Mouse (Mus musculus) embryonic facial prominence, embryonic 12.5 days (tissue): ENCODE measurements around the gene Nav2. TPM values are rescaled to one million over a fixed set of nuclear protein-coding genes. Genes with fewer than 3 reads are reported as not detected.

Experiments
- ATAC-seq: fragments of 200-750 bp; cut with Nextera tagmentation; 2 replicates; pipeline ENCODE4 v1.8.0; 2017; ENCODE audit not compliant: insufficient number of reproducible peaks, insufficient read depth, low FRiP score, low TSS enrichment
- H3K27ac ChIP-seq: fragments of 300-500 bp; sonication (generic); 2 replicates; pipeline ENCODE4 v1.5.1; 2016; ENCODE audit warnings: mild to moderate bottlenecking
- H3K27me3 ChIP-seq: fragments of 300-500 bp; sonication (generic); 2 replicates; pipeline ENCODE4 v1.6.1; 2016; ENCODE audit warnings: mild to moderate bottlenecking, moderate library complexity
- H3K36me3 ChIP-seq: fragments of 300-500 bp; sonication (generic); 2 replicates; pipeline ENCODE4 v1.6.1; 2016; ENCODE audit warnings: mild to moderate bottlenecking
- H3K4me1 ChIP-seq: fragments of 300-500 bp; sonication (generic); 2 replicates; pipeline ENCODE4 v1.6.1; 2016
- H3K4me2 ChIP-seq: fragments of 300-500 bp; sonication (generic); replicated peaks from 2 replicates; pipeline ENCODE4 v1.6.1; 2016; ENCODE audit warnings: mild to moderate bottlenecking, moderate library complexity
- H3K4me3 ChIP-seq: fragments of 300-500 bp; sonication (generic); 2 replicates; pipeline ENCODE4 v1.5.1; 2016; ENCODE audit warnings: mild to moderate bottlenecking
- H3K9ac ChIP-seq: fragments of 300-500 bp; sonication (generic); 2 replicates; pipeline ENCODE4 v1.6.1; 2016; ENCODE audit warnings: mild to moderate bottlenecking, moderate library complexity
- H3K9me3 ChIP-seq: fragments of 300-500 bp; sonication (generic); 2 replicates; pipeline ENCODE4 v1.6.1; 2016; ENCODE audit warnings: mild to moderate bottlenecking, moderate library complexity
- WGBS: fragments of 180-500 bp; shearing (Covaris S2); methylation state at CpG from one replicate; pipeline ENCODE4 v1.1.7; 2016; 5-methylcytosine and 5-hydroxymethylcytosine counted together
- polyA plus RNA-seq: library from polyadenylated mRNA; unstranded; fragments of >200 nt; fragmentation: Nextera tagmentation; extraction: Ambion mirVana; gene quantifications from 2 replicates; pipeline ENCODE4 v1.2.1, GENCODE M21; 2016

The Nav2 gene
- polyA plus RNA-seq, 1 experiment from 2014 or later, result 14.2 TPM

GRCm38 (mm10) chr7:49088198-49088912 lies 179.8 kb downstream of the Nav2 start:
- no peaks in the 10 kb centered on the region for H3K9me3 ChIP-seq
- H3K36me3 ChIP-seq, result no peaks in the 10 kb centered on the region
- H3K27ac ChIP-seq, result no peak overlapping the region
- no peak overlapping the region for H3K9ac ChIP-seq
- no peak overlapping the region for H3K4me3 ChIP-seq
- WGBS, result 66% methylated on average over 15 of the region's 15 CpGs
- H3K4me1 ChIP-seq, result peaks cover 4% of the 10 kb centered on the region; the same call in 1 of the 2 replicates
- 0 out of 2 replicates have a peak, but pooled peaks cover 2% of the 10 kb centered on the region for H3K27me3 ChIP-seq
- ATAC-seq, result no peak
- H3K4me2 ChIP-seq, result no peak overlapping the region

DNA sequence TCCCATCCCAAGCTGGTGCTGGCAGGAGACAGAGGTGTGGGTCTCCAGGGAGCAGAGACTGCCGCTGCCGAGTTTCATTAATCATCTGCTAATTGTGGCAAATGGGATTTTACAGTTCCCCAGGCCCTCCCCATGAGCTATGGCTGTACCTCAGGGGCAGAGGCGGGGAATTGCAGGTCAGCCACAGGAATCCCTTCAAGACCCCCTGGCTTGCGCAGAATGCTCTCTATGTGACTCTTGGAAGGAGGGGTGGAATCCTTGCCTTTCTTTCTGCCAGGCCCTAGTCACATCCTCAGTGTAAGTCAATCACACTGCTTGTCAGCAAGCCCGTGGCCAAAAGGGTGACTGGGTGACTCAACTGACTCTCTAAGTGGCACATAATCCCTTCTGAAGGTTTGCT lies 182.9 kb downstream of the Nav2 start:
- ATAC-seq, result no peak
- H3K27me3 ChIP-seq, result 0 out of 2 replicates have a peak, but pooled peaks cover 2% of the 10 kb centered on the region
- WGBS, result 48% methylated on average over 5 of the region's 5 CpGs

DNA sequence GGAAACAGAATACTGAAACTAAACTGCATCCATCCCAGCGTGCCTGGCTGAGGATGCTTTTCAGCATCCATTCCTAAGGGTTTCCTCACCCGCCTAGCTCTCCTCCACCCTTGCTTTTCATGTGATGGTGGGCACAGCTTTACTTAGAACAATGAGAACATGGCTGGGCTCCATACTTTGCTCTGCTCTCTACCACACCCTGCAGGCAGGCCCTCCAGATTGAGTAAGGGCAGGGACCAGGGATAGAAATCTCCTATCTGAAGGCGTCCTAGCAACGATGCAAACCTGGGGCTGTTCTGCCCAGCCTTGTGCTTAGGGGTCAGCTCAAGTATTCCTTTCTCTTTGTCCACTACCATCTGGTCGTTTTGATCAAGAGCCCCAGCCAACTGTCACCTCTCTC lies 183.4 kb downstream of the Nav2 start:
- H3K27ac ChIP-seq, result no peak overlapping the region
- H3K9ac ChIP-seq, result no peak overlapping the region
- no peaks in the 10 kb centered on the region for H3K9me3 ChIP-seq
- H3K4me3 ChIP-seq, result no peak overlapping the region
- 67% methylated on average over 5 of the region's 5 CpGs for WGBS
- H3K36me3 ChIP-seq, result no peaks in the 10 kb centered on the region
- no peak for ATAC-seq
- H3K4me2 ChIP-seq, result no peak overlapping the region
- no peaks in the 10 kb centered on the region for H3K4me1 ChIP-seq
- H3K27me3 ChIP-seq, result 0 out of 2 replicates have a peak, but pooled peaks cover 2% of the 10 kb centered on the region

More for the DNA sequence above, 182.9 kb downstream of the Nav2 start:
- H3K4me2 ChIP-seq, result no peak overlapping the region
- no peak overlapping the region for H3K4me3 ChIP-seq
- H3K9ac ChIP-seq, result no peak overlapping the region
- no peaks in the 10 kb centered on the region for H3K36me3 ChIP-seq
- no peak overlapping the region for H3K27ac ChIP-seq
- no peaks in the 10 kb centered on the region for H3K4me1 ChIP-seq
- no peaks in the 10 kb centered on the region for H3K9me3 ChIP-seq

DNA sequence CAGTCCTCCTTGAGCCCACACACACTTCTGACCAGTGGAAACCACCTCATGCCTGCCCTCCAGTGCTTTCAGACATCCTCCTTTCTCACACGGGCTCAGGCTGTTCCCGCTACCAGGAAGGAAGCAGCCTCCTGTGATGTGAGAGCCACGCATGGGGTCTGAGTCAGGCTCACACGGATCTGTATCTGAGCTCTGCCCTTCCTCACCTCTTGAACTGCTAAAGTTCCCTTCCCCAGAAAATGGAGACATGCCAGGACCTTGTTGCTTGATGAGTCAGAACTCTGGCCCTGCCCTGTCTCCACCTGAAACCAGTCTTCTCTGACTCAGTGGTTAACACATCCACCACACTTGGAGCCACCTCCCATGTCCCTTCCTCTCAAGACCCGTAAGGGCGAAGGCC lies 185.1 kb downstream of the Nav2 start:
- Histone ChIP-seq H3K36me3 (no peaks in the 10 kb centered on the region), H3K27ac (no peak overlapping the region), H3K4me3 (no peak overlapping the region), H3K9ac (no peak overlapping the region), H3K9me3 (no peaks in the 10 kb centered on the region), H3K4me2 (no peak overlapping the region), H3K27me3 (0 out of 2 replicates have a peak, but pooled peaks cover 2% of the 10 kb centered on the region), H3K4me1 (no peaks in the 10 kb centered on the region)
- no peak for ATAC-seq
- WGBS, result 73% methylated on average over 6 of the region's 6 CpGs

DNA sequence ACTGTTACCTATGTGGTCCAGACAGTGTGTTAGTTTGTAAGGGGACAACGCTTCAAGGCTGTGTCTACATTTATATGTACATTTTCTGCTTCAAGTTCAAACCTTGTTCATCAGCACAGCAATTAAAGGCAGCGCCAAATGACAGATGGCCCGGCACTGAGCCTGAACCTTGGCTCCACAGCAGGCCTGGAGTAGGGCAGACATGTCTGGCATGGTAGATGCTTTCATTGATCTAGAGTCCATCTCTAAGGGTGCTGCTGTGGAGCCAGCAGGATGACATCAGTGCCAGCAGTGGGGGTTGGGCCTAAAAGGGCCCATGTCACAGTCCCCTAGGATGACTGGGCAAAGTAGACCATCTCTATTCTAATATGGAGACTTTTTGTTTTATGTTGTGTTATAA lies 186.0 kb downstream of the Nav2 start:
- Histone ChIP-seq H3K4me3 (no peak overlapping the region), H3K36me3 (no peaks in the 10 kb centered on the region), H3K27me3 (0 out of 2 replicates have a peak, but pooled peaks cover 2% of the 10 kb centered on the region), H3K27ac (no peak overlapping the region), H3K9ac (no peak overlapping the region), H3K9me3 (no peaks in the 10 kb centered on the region), H3K4me2 (no peak overlapping the region), H3K4me1 (no peaks in the 10 kb centered on the region)
- no peak for ATAC-seq
- 90% methylated on average over 3 of the region's 3 CpGs for WGBS

GRCm38 (mm10) chr7:49101291-49101690 lies 192.8 kb downstream of the Nav2 start:
- H3K9me3 ChIP-seq, result no peaks in the 10 kb centered on the region
- no peaks in the 10 kb centered on the region for H3K4me1 ChIP-seq
- 71% methylated on average over 1 of the region's 1 CpGs for WGBS
- H3K4me3 ChIP-seq, result no peak overlapping the region
- H3K4me2 ChIP-seq, result no peak overlapping the region
- no peaks in the 10 kb centered on the region for H3K36me3 ChIP-seq
- no peak for ATAC-seq
- H3K9ac ChIP-seq, result no peak overlapping the region
- no peaks in the 10 kb centered on the region for H3K27me3 ChIP-seq
- no peak overlapping the region for H3K27ac ChIP-seq

DNA sequence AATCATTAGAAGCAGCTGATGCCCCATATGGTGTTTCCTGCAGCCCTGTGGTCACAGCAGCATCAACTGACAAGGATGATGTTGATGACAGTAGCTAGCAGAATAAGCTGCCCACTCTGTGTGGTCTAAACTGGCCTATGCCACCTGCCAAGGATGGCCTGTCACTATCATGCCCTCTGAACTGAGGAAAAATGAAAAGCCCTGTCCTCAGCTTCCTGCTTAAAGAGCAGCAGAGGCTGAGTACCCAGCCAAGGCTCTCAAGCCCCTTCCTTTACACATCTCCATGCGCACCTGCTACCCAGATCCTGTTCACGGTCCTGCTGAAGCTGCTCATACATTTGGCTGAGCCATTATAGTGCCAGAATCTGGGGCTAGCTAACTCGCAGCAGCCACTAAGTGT lies 193.7 kb downstream of the Nav2 start:
- no peak for ATAC-seq
- H3K9ac ChIP-seq, result no peak overlapping the region
- WGBS, result 78% methylated on average over 3 of the region's 3 CpGs
- H3K4me2 ChIP-seq, result no peak overlapping the region
- no peaks in the 10 kb centered on the region for H3K4me1 ChIP-seq
- peaks cover 3% of the 10 kb centered on the region; the same call in 1 of the 2 replicates for H3K27me3 ChIP-seq
- H3K4me3 ChIP-seq, result no peak overlapping the region
- H3K27ac ChIP-seq, result no peak overlapping the region
- H3K9me3 ChIP-seq, result no peaks in the 10 kb centered on the region
- no peaks in the 10 kb centered on the region for H3K36me3 ChIP-seq

DNA sequence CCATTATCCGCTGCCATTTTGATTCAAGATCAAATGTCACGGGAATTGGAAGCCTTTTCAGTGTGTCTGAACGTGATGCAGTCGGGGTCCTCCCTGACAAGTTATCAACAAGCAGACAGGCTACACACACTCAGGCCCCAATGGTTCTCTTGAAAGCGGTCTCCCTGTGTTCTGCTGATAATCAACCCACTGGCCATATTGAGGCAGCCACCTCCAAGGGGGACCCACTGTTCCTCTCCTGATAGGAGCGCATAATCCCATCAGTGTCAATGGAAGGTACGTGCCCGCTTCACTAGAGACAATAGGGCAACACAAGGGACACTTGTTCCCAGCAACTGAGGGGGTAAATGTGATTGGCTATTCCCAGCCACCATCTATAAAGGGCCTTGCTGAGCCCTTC lies 195.9 kb downstream of the Nav2 start:
- H3K4me1 ChIP-seq, result no peaks in the 10 kb centered on the region
- H3K9me3 ChIP-seq, result no peaks in the 10 kb centered on the region
- no peak overlapping the region for H3K4me2 ChIP-seq
- no peak overlapping the region for H3K9ac ChIP-seq
- H3K27ac ChIP-seq, result no peak overlapping the region
- no peaks in the 10 kb centered on the region for H3K36me3 ChIP-seq
- H3K27me3 ChIP-seq, result peaks cover 3% of the 10 kb centered on the region; the same call in 1 of the 2 replicates
- H3K4me3 ChIP-seq, result no peak overlapping the region
- no peak for ATAC-seq
- WGBS, result 54% methylated on average over 8 of the region's 8 CpGs

DNA sequence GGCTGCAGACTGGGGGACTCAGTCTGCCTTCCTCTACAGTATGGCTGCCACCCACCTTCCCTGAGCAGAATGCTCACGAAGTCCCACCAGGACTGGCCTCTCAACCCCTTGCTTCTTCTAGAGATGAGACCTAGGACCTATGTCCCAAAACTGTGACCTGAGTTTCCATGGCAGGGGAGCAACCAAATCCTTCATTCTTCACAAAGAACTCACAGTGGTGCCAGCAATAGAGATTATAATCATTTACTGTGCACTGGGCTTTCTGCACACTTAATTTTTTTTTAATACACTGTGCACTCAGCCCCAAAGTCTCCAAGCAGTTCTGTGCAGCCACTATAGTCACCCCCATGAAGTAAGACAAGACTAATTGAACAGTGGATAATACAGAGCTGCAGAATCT lies 196.3 kb downstream of the Nav2 start:
- no peak overlapping the region for H3K9ac ChIP-seq
- WGBS, result 63% methylated on average over 1 of the region's 1 CpGs
- H3K4me2 ChIP-seq, result no peak overlapping the region
- no peaks in the 10 kb centered on the region for H3K36me3 ChIP-seq
- H3K27me3 ChIP-seq, result peaks cover 3% of the 10 kb centered on the region; the same call in 1 of the 2 replicates
- H3K9me3 ChIP-seq, result no peaks in the 10 kb centered on the region
- no peak overlapping the region for H3K27ac ChIP-seq
- no peaks in the 10 kb centered on the region for H3K4me1 ChIP-seq
- no peak overlapping the region for H3K4me3 ChIP-seq
- ATAC-seq, result no peak

DNA sequence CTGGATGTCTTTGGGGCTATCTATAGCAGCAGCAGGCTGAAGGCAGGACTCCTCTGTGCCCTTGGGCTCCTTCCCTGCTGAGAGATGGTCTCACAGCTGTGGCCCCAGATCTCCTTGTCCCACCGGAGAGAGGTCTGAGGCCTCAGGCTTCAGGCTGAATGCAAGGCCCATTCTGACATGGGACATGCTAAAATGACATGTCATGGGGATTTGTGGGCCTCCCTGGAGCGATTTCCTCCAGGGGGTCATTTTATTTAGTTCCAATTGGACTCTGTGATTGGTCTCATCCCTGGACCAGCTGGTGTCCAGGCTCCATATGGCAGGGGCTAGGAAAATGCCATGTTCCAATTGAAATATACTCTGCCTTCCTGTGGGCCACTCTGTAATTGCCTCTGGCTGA lies 197.0 kb downstream of the Nav2 start:
- no peak overlapping the region for H3K27ac ChIP-seq
- no peak for ATAC-seq
- 54% methylated on average over 2 of the region's 2 CpGs for WGBS
- H3K4me1 ChIP-seq, result no peaks in the 10 kb centered on the region
- no peaks in the 10 kb centered on the region for H3K9me3 ChIP-seq
- H3K36me3 ChIP-seq, result no peaks in the 10 kb centered on the region
- no peak overlapping the region for H3K9ac ChIP-seq
- H3K4me3 ChIP-seq, result no peak overlapping the region
- H3K4me2 ChIP-seq, result no peak overlapping the region
- peaks cover 3% of the 10 kb centered on the region; the same call in 1 of the 2 replicates for H3K27me3 ChIP-seq

GRCm38 (mm10) chr7:49108076-49108475 lies 199.6 kb downstream of the Nav2 start:
- Histone ChIP-seq H3K27me3 (peaks cover 3% of the 10 kb centered on the region; the same call in 1 of the 2 replicates), H3K4me2 (no peak overlapping the region), H3K4me1 (no peaks in the 10 kb centered on the region), H3K27ac (no peak overlapping the region), H3K4me3 (no peak overlapping the region), H3K9ac (no peak overlapping the region), H3K36me3 (no peaks in the 10 kb centered on the region), H3K9me3 (no peaks in the 10 kb centered on the region)
- ATAC-seq, result no peak
- WGBS, result 89% methylated on average over 5 of the region's 5 CpGs

DNA sequence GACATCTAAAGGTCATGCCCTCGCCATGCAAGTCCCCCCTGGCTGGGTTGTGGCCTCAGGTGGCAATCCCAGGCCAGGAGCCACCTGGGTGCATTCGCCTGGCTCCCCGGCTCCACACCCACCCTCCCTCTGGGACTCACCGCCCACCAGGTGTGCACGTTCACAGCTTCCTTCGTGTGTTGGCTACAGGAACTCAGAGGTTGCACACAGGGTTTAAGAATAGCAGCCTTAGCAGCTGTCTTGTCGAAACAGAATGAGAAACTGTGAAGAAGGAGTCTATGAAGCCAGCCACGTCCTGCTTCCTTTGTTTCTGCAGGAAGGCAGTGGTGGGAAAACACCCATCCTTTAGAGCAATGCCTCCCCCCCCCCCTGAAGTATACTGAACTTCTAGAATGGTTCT lies 210.5 kb downstream of the Nav2 start:
- no peak for ATAC-seq
- H3K4me1 ChIP-seq, result peaks cover 6% of the 10 kb centered on the region
- H3K27ac ChIP-seq, result no peak overlapping the region
- WGBS, result 73% methylated on average over 8 of the region's 8 CpGs
- no peaks in the 10 kb centered on the region for H3K36me3 ChIP-seq
- H3K4me3 ChIP-seq, result no peak overlapping the region
- peaks cover 22% of the 10 kb centered on the region for H3K27me3 ChIP-seq
- no peak overlapping the region for H3K4me2 ChIP-seq
- no peaks in the 10 kb centered on the region for H3K9me3 ChIP-seq
- no peak overlapping the region for H3K9ac ChIP-seq
